In the genomic region with DNA sequence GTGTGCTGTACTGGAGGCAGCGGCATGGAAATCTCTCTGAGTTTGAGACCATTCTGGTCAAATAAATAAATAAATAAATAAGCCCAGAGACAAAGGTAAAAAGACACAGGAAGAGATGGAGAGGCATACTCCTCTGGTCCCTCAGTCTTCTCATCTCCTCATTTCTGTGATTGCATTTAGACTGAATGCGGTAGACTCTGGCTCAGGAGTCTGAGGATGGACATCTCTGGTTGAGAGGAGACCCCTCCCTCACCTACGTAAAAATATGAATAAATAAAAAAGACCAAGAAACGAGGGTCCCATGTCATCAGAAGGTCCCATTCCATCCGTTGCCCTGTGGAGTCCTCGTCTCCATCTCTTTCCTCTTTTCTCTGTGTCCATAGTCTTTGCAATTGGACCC, we compare ENCODE assay signal across 7 mouse cellular contexts. TPM values are rescaled to one million over a fixed set of nuclear protein-coding genes. Genes with fewer than 3 reads are reported as not detected.
DNase-seq lines count a peak whose midpoint lies in the region; ATAC-seq and TF ChIP-seq lines count a peak whose summit lies in the region.

No protein-coding gene starts in this region.

- H3K9me3 ChIP-seq in liver, embryonic 11.5 days (ENCODE audit: control insufficient read depth, low read length), result no peaks in the 10 kb centered on the region
- H3K9me3 ChIP-seq in forebrain, embryonic 15.5 days, result no peaks in the 10 kb centered on the region
- no peaks in the 10 kb centered on the region for H3K9me3 ChIP-seq in limb, embryonic 14.5 days (ENCODE audit: control insufficient read depth, low read length)
- no peaks in the 10 kb centered on the region for H3K9me3 ChIP-seq in stomach, embryonic 14.5 days (ENCODE audit: control insufficient read depth, low read depth, low read length)

- H3K4me3 ChIP-seq in liver, embryonic 11.5 days (ENCODE audit: low read depth, low read length), result no peak overlapping the region
- H3K4me3 ChIP-seq in forebrain, embryonic 15.5 days, result peak overlapping the region; percentile 63
- peak overlapping the region; percentile 3; the same call in 1 of the 2 replicates for H3K4me3 ChIP-seq in limb, embryonic 14.5 days (replicated peaks; ENCODE audit: low read length)
- 0 out of 2 replicates have a peak overlapping the region, but pooled peaks have one; percentile 15 for H3K4me3 ChIP-seq in stomach, embryonic 14.5 days (ENCODE audit: low read depth, low read length)

- no peak overlapping the region for H3K27ac ChIP-seq in liver, embryonic 11.5 days (ENCODE audit: low read depth, low read length)
- peak overlapping the region; percentile 71 for H3K27ac ChIP-seq in forebrain, embryonic 15.5 days (replicated peaks)
- H3K27ac ChIP-seq in limb, embryonic 14.5 days (replicated peaks; ENCODE audit: low read depth, low read length), result no peak overlapping the region
- no peak overlapping the region for H3K27ac ChIP-seq in stomach, embryonic 14.5 days (ENCODE audit: low read length)

- 28% methylated on average over 6 of the region's 6 CpGs for WGBS in liver, embryonic 11.5 days
- WGBS in forebrain, embryonic 15.5 days, result 20% methylated on average over 6 of the region's 6 CpGs
- 24% methylated on average over 6 of the region's 6 CpGs for WGBS in limb, embryonic 14.5 days
- 24% methylated on average over 6 of the region's 6 CpGs for WGBS in stomach, embryonic 14.5 days

- ATAC-seq in liver, embryonic 11.5 days (replicated peaks; ENCODE audit: low FRiP score), result no peak
- ATAC-seq in forebrain, embryonic 15.5 days (replicated peaks), result peak; percentile 49
- no peak for ATAC-seq in limb, embryonic 14.5 days (ENCODE audit: low FRiP score, low read depth)
- ATAC-seq in stomach, embryonic 14.5 days (ENCODE audit: insufficient number of reproducible peaks, insufficient read depth, low FRiP score, low read depth), result peak; percentile 10; the same call in 1 of the 2 replicates

- H3K4me2 ChIP-seq in liver, embryonic 11.5 days, result peak overlapping the region; percentile 37
- H3K4me2 ChIP-seq in forebrain, embryonic 15.5 days (replicated peaks), result peak overlapping the region; percentile 51
- H3K4me2 ChIP-seq in limb, embryonic 14.5 days (replicated peaks; ENCODE audit: low read depth, low read length, severe bottlenecking), result peak overlapping the region; percentile 35
- peak overlapping the region; percentile 31 for H3K4me2 ChIP-seq in stomach, embryonic 14.5 days (replicated peaks; ENCODE audit: low read depth, low read length)

- no peak for DNase-seq in liver, embryonic 11.5 days (ENCODE audit: low spot score)
- DNase-seq in liver, result no peak
- DNase-seq in limb, embryonic 14.5 days (ENCODE audit: low spot score), result no peak
- no peak for DNase-seq in thymus, postnatal 0 days (ENCODE audit: low spot score)
- DNase-seq in kidney, postnatal 10 days, result no peak

- H3K4me1 ChIP-seq in liver, embryonic 11.5 days (replicated peaks; ENCODE audit: control insufficient read depth, insufficient read depth, low read length), result peaks cover 2% of the 10 kb centered on the region; the same call in 1 of the 2 replicates
- peaks cover 18% of the 10 kb centered on the region for H3K4me1 ChIP-seq in forebrain, embryonic 15.5 days
- no peaks in the 10 kb centered on the region for H3K4me1 ChIP-seq in limb, embryonic 14.5 days (ENCODE audit: control insufficient read depth, insufficient read depth, low read length)
- H3K4me1 ChIP-seq in stomach, embryonic 14.5 days (ENCODE audit: control insufficient read depth, insufficient read depth, low read length), result no peaks in the 10 kb centered on the region

- no peaks in the 10 kb centered on the region for H3K36me3 ChIP-seq in liver, embryonic 11.5 days (ENCODE audit: control insufficient read depth, insufficient read depth, low read length)
- H3K36me3 ChIP-seq in forebrain, embryonic 15.5 days, result no peaks in the 10 kb centered on the region
- no peaks in the 10 kb centered on the region for H3K36me3 ChIP-seq in limb, embryonic 14.5 days (ENCODE audit: control insufficient read depth, insufficient read depth, low read length)
- no peaks in the 10 kb centered on the region for H3K36me3 ChIP-seq in stomach, embryonic 14.5 days (ENCODE audit: control insufficient read depth, insufficient read depth, low read length)

- H3K9ac ChIP-seq in liver, embryonic 11.5 days (ENCODE audit: low read depth, low read length), result no peak overlapping the region
- peak overlapping the region; percentile 58 for H3K9ac ChIP-seq in forebrain, embryonic 15.5 days (replicated peaks)
- no peak overlapping the region for H3K9ac ChIP-seq in limb, embryonic 14.5 days (ENCODE audit: low read depth, low read length, severe bottlenecking)
- no peak overlapping the region for H3K9ac ChIP-seq in stomach, embryonic 14.5 days (replicated peaks; ENCODE audit: low read depth, low read length)

- peaks cover 18% of the 10 kb centered on the region for H3K27me3 ChIP-seq in liver, embryonic 11.5 days (replicated peaks; ENCODE audit: control insufficient read depth, insufficient read depth, low read length)
- H3K27me3 ChIP-seq in forebrain, embryonic 15.5 days, result no peaks in the 10 kb centered on the region
- H3K27me3 ChIP-seq in limb, embryonic 14.5 days (ENCODE audit: control insufficient read depth, insufficient read depth, low read length), result peaks cover 11% of the 10 kb centered on the region; the same call in 1 of the 2 replicates
- H3K27me3 ChIP-seq in stomach, embryonic 14.5 days (ENCODE audit: control insufficient read depth, insufficient read depth, low read length), result no peaks in the 10 kb centered on the region

- no peak for TF ChIP-seq POLR2A in limb, embryonic 14.5 days (IDR thresholded peaks at IDR 0.05; ENCODE audit: borderline replicate concordance, extremely low read depth, insufficient read depth, insufficient read length)

RNA-seq across cellular contexts. Expression of a gene that starts 0.3 kb away (rescaled TPM):
- polyA plus RNA-seq in liver, embryonic 11.5 days (2014; fragmentation: Nextera tagmentation; extraction: Ambion mirVana), result 0.70 and 0.79 TPM in 2 replicates
- 250 and 259 TPM in 2 replicates for polyA plus RNA-seq in forebrain, embryonic 15.5 days (2015; fragmentation: Nextera tagmentation; extraction: Ambion mirVana)
- 0.92 and 1.1 TPM in 2 replicates for polyA plus RNA-seq in limb, embryonic 14.5 days (2012; rRNA removed)
- 0.21 and 0.39 TPM in 2 replicates for polyA plus RNA-seq in limb, embryonic 14.5 days (2014; fragmentation: Nextera tagmentation; extraction: Ambion mirVana)
- 6.7 and 7.3 TPM in 2 replicates for polyA plus RNA-seq in stomach, embryonic 14.5 days (2014; fragmentation: Nextera tagmentation; extraction: Ambion mirVana)
- polyA plus RNA-seq in thymus, postnatal 0 days (2015; fragmentation: Nextera tagmentation; extraction: Ambion mirVana), result 0.14 TPM in 1 of 2 replicates, not detected in the other

RNA-seq across cellular contexts. Expression of a gene that starts 16.6 kb away (rescaled TPM):
- 60.5 and 65.4 TPM in 2 replicates for polyA plus RNA-seq in liver, embryonic 11.5 days (2014; fragmentation: Nextera tagmentation; extraction: Ambion mirVana)
- polyA plus RNA-seq in forebrain, embryonic 15.5 days (2015; fragmentation: Nextera tagmentation; extraction: Ambion mirVana), result 2.2 and 3.2 TPM in 2 replicates
- polyA plus RNA-seq in limb, embryonic 14.5 days (2012; rRNA removed), result 1.6 and 2.1 TPM in 2 replicates
- 0.79 and 1.3 TPM in 2 replicates for polyA plus RNA-seq in limb, embryonic 14.5 days (2014; fragmentation: Nextera tagmentation; extraction: Ambion mirVana)
- polyA plus RNA-seq in stomach, embryonic 14.5 days (2014; fragmentation: Nextera tagmentation; extraction: Ambion mirVana), result 0.43 and 0.46 TPM in 2 replicates
- 0.98 and 1.2 TPM in 2 replicates for polyA plus RNA-seq in thymus, postnatal 0 days (2015; fragmentation: Nextera tagmentation; extraction: Ambion mirVana)

RNA-seq across cellular contexts. Expression of a gene that starts 19.7 kb away (rescaled TPM):
- polyA plus RNA-seq in liver, embryonic 11.5 days (2014; fragmentation: Nextera tagmentation; extraction: Ambion mirVana), result 306 and 319 TPM in 2 replicates
- polyA plus RNA-seq in forebrain, embryonic 15.5 days (2015; fragmentation: Nextera tagmentation; extraction: Ambion mirVana), result 535 and 578 TPM in 2 replicates
- polyA plus RNA-seq in limb, embryonic 14.5 days (2012; rRNA removed), result 770 and 1,100 TPM in 2 replicates
- polyA plus RNA-seq in limb, embryonic 14.5 days (2014; fragmentation: Nextera tagmentation; extraction: Ambion mirVana), result 460 and 474 TPM in 2 replicates
- 404 and 443 TPM in 2 replicates for polyA plus RNA-seq in stomach, embryonic 14.5 days (2014; fragmentation: Nextera tagmentation; extraction: Ambion mirVana)
- polyA plus RNA-seq in thymus, postnatal 0 days (2015; fragmentation: Nextera tagmentation; extraction: Ambion mirVana), result 425 and 451 TPM in 2 replicates

RNA-seq across cellular contexts. Expression of a gene that starts 20.0 kb away (rescaled TPM):
- 4.6 and 7.8 TPM in 2 replicates for polyA plus RNA-seq in liver, embryonic 11.5 days (2014; fragmentation: Nextera tagmentation; extraction: Ambion mirVana)
- polyA plus RNA-seq in forebrain, embryonic 15.5 days (2015; fragmentation: Nextera tagmentation; extraction: Ambion mirVana), result not detected in 2 replicates
- polyA plus RNA-seq in limb, embryonic 14.5 days (2012; rRNA removed), result 0.12 and 0.19 TPM in 2 replicates
- polyA plus RNA-seq in limb, embryonic 14.5 days (2014; fragmentation: Nextera tagmentation; extraction: Ambion mirVana), result 0.83 TPM in 1 of 2 replicates, not detected in the other
- 0.38 TPM in 1 of 2 replicates, not detected in the other for polyA plus RNA-seq in stomach, embryonic 14.5 days (2014; fragmentation: Nextera tagmentation; extraction: Ambion mirVana)
- not detected in 2 replicates for polyA plus RNA-seq in thymus, postnatal 0 days (2015; fragmentation: Nextera tagmentation; extraction: Ambion mirVana)

RNA-seq across cellular contexts. Expression of a gene that starts 34.7 kb away (rescaled TPM):
- 7.0 and 9.0 TPM in 2 replicates for polyA plus RNA-seq in liver, embryonic 11.5 days (2014; fragmentation: Nextera tagmentation; extraction: Ambion mirVana)
- polyA plus RNA-seq in forebrain, embryonic 15.5 days (2015; fragmentation: Nextera tagmentation; extraction: Ambion mirVana), result 19.2 and 20.0 TPM in 2 replicates
- 45.1 and 51.5 TPM in 2 replicates for polyA plus RNA-seq in limb, embryonic 14.5 days (2012; rRNA removed)
- polyA plus RNA-seq in limb, embryonic 14.5 days (2014; fragmentation: Nextera tagmentation; extraction: Ambion mirVana), result 11.8 and 13.3 TPM in 2 replicates
- polyA plus RNA-seq in stomach, embryonic 14.5 days (2014; fragmentation: Nextera tagmentation; extraction: Ambion mirVana), result 16.0 and 16.3 TPM in 2 replicates
- 10.5 and 15.9 TPM in 2 replicates for polyA plus RNA-seq in thymus, postnatal 0 days (2015; fragmentation: Nextera tagmentation; extraction: Ambion mirVana)

Comparison
In these comparisons a context has a peak if more than half of its experiments do, and no peak if none do; other contexts are left out.
1. ATAC-seq: peak in forebrain, embryonic 15.5 days (single experiment) and stomach, embryonic 14.5 days (single experiment); none in liver, embryonic 11.5 days (single experiment) and limb, embryonic 14.5 days (single experiment).
2. RNA of a gene that starts 0.3 kb away (polyA plus RNA-seq): 250 to 259 TPM in forebrain, embryonic 15.5 days; 6.7 to 7.3 TPM in stomach, embryonic 14.5 days, 0.21 to 1.1 TPM in limb, embryonic 14.5 days, 0.70 to 0.79 TPM in liver, embryonic 11.5 days and 0.14 TPM in thymus, postnatal 0 days; every median in the first group is over 10 times any median in the second.
3. RNA of a gene that starts 16.6 kb away (polyA plus RNA-seq): 60.5 to 65.4 TPM in liver, embryonic 11.5 days; 2.2 to 3.2 TPM in forebrain, embryonic 15.5 days, 0.79 to 2.1 TPM in limb, embryonic 14.5 days, 0.98 to 1.2 TPM in thymus, postnatal 0 days and 0.43 to 0.46 TPM in stomach, embryonic 14.5 days; every median in the first group is over 10 times any median in the second.
4. Peak in every context shown above with its lines, with median percentiles within 50 percentile points of each other: H3K4me2 ChIP-seq.